Mouse (Mus musculus) liver (tissue): Measurements from ENCODE around the gene D930007J09Rik.

Source experiments
- DNase-seq: peaks from one replicate; pipeline ENCODE4 v3.0.0-alpha.2; 2020; ENCODE audit warnings: mixed read lengths

D930007J09Rik gene

GRCm38 (mm10) chr13:32819241-32819640, 16.6 kb upstream of the D930007J09Rik start:
- no peak for DNase-seq

GRCm38 (mm10) chr13:32807624-32808023, 5.0 kb upstream of the D930007J09Rik start:
- DNase-seq: no peak

- DNase-seq: peak; percentile 15
Measured at GRCm38 (mm10) chr13:32806820-32807219, 4.2 kb upstream of the D930007J09Rik start.

- no peak for DNase-seq
Measured at GRCm38 (mm10) chr13:32803701-32804345, 1.2 kb upstream of the D930007J09Rik start.

- peak; percentile 95 for DNase-seq
Measured at GRCm38 (mm10) chr13:32801693-32802221, 892 bp downstream of the D930007J09Rik start, which contains the start of gene Wrnip1. Gene Wrnip1, plus strand, starts transcription at chr13:32802038.

GRCm38 (mm10) chr13:32800859-32801258, 1.8 kb downstream of the D930007J09Rik start:
- peak; percentile 29 for DNase-seq

GRCm38 (mm10) chr13:32799131-32799530, 3.5 kb downstream of the D930007J09Rik start:
- no peak for DNase-seq

- no peak for DNase-seq
Measured at GRCm38 (mm10) chr13:32797085-32797484, 5.6 kb downstream of the D930007J09Rik start.

- DNase-seq: no peak
Measured at GRCm38 (mm10) chr13:32795166-32795565, 7.5 kb downstream of the D930007J09Rik start.

GRCm38 (mm10) chr13:32794619-32795018, 8.0 kb downstream of the D930007J09Rik start:
- DNase-seq: no peak

- DNase-seq: no peak
Measured at GRCm38 (mm10) chr13:32789781-32790180, 12.9 kb downstream of the D930007J09Rik start.

- DNase-seq: no peak
Measured at GRCm38 (mm10) chr13:32787584-32787983, 15.1 kb downstream of the D930007J09Rik start.

- no peak for DNase-seq
Measured at GRCm38 (mm10) chr13:32783816-32784215, 18.8 kb downstream of the D930007J09Rik start, which contains the start of gene Mylk4. Gene Mylk4, minus strand, starts transcription at chr13:32783954.

- DNase-seq: no peak
Measured at GRCm38 (mm10) chr13:32783055-32783454, 19.6 kb downstream of the D930007J09Rik start.

GRCm38 (mm10) chr13:32778861-32779260, 23.8 kb downstream of the D930007J09Rik start:
- no peak for DNase-seq

- DNase-seq: no peak
Measured at GRCm38 (mm10) chr13:32776350-32776749, 26.3 kb downstream of the D930007J09Rik start.

GRCm38 (mm10) chr13:32775889-32776288, 26.8 kb downstream of the D930007J09Rik start:
- no peak for DNase-seq

GRCm38 (mm10) chr13:32769960-32770359, 32.7 kb downstream of the D930007J09Rik start:
- DNase-seq: no peak

- no peak for DNase-seq
Measured at GRCm38 (mm10) chr13:32768104-32768503, 34.5 kb downstream of the D930007J09Rik start.

GRCm38 (mm10) chr13:32764448-32764847, 38.2 kb downstream of the D930007J09Rik start:
- no peak for DNase-seq

GRCm38 (mm10) chr13:32763141-32763540, 39.5 kb downstream of the D930007J09Rik start:
- no peak for DNase-seq

- DNase-seq: no peak
Measured at GRCm38 (mm10) chr13:32760795-32761194, 41.9 kb downstream of the D930007J09Rik start.

GRCm38 (mm10) chr13:32759036-32759435, 43.6 kb downstream of the D930007J09Rik start:
- no peak for DNase-seq
